Mouse (Mus musculus) forebrain, embryonic 12.5 days (tissue): ENCODE results near the gene Fhl1. TPM values are rescaled to one million over a fixed set of nuclear protein-coding genes. Genes with fewer than 3 reads are reported as not detected.

Experiments
- ATAC-seq: fragments of 200-750 bp; cut with Nextera tagmentation; 2 replicates; pipeline ENCODE4 v1.8.0; 2017; ENCODE audit warnings: moderate TSS enrichment; ENCODE audit not compliant: low FRiP score
- H3K27ac ChIP-seq: fragments of 300-500 bp; sonication (generic); 2 replicates; pipeline ENCODE4 v1.5.1; 2016; ENCODE audit warnings: mild to moderate bottlenecking
- H3K27me3 ChIP-seq: fragments of 300-500 bp; sonication (generic); 2 replicates; pipeline ENCODE4 v1.6.1; 2016; ENCODE audit warnings: mild to moderate bottlenecking
- H3K36me3 ChIP-seq: fragments of 300-500 bp; sonication (generic); replicated peaks from 2 replicates; pipeline ENCODE4 v1.6.1; 2016; ENCODE audit warnings: mild to moderate bottlenecking
- H3K4me1 ChIP-seq: fragments of 300-500 bp; sonication (generic); 2 replicates; pipeline ENCODE4 v1.6.1; 2016
- H3K4me2 ChIP-seq: fragments of 300-500 bp; sonication (generic); 2 replicates; pipeline ENCODE4 v1.6.1; 2016; ENCODE audit warnings: mild to moderate bottlenecking, moderate library complexity
- H3K4me3 ChIP-seq: fragments of 300-500 bp; sonication (generic); replicated peaks from 2 replicates; pipeline ENCODE4 v1.5.1; 2016; ENCODE audit warnings: mild to moderate bottlenecking
- H3K9ac ChIP-seq: fragments of 300-500 bp; sonication (generic); 2 replicates; pipeline ENCODE4 v1.6.1; 2016; ENCODE audit warnings: mild to moderate bottlenecking
- H3K9me3 ChIP-seq: fragments of 300-500 bp; sonication (generic); 2 replicates; pipeline ENCODE4 v1.6.1; 2016
- WGBS: fragments of 180-500 bp; shearing (Covaris S2); methylation state at CpG from one replicate; pipeline ENCODE4 v1.1.7; 2016; 5-methylcytosine and 5-hydroxymethylcytosine counted together
- polyA plus RNA-seq: library from polyadenylated mRNA; unstranded; fragments of >200 nt; fragmentation: Nextera tagmentation; extraction: Ambion mirVana; gene quantifications from 2 replicates; pipeline ENCODE4 v1.2.1, GENCODE M21; 2016

The Fhl1 gene
- polyA plus RNA-seq, 1 experiment from 2014 or later, result 104 TPM

DNA sequence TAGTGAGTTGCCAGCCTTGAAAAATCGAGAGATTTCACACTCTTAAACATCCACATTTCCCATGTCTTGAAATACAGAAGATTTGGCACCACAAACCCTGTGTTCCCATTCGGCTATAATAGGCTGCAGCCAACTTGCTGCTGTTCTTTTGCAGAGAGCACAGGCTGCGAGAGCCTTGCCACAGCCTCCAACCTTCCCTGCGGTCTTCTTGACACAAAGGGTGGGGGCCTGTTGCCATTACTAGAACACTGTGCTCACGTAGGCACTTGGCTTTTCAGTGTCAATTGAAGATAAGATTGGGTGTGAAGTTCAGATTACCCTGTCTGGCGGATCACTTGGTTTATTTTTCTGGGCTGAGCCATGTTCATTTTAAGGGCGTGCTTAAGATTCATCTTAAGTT lies 24.8 kb downstream of the Fhl1 start:
- no peak overlapping the region for H3K4me2 ChIP-seq
- H3K4me3 ChIP-seq, result no peak overlapping the region
- no peak overlapping the region for H3K9ac ChIP-seq
- no peaks in the 10 kb centered on the region for H3K9me3 ChIP-seq
- H3K36me3 ChIP-seq, result no peaks in the 10 kb centered on the region
- no peaks in the 10 kb centered on the region for H3K4me1 ChIP-seq
- H3K27me3 ChIP-seq, result no peaks in the 10 kb centered on the region
- H3K27ac ChIP-seq, result no peak overlapping the region
- ATAC-seq, result no peak
- WGBS, result 81% methylated on average over 7 of the region's 7 CpGs

DNA sequence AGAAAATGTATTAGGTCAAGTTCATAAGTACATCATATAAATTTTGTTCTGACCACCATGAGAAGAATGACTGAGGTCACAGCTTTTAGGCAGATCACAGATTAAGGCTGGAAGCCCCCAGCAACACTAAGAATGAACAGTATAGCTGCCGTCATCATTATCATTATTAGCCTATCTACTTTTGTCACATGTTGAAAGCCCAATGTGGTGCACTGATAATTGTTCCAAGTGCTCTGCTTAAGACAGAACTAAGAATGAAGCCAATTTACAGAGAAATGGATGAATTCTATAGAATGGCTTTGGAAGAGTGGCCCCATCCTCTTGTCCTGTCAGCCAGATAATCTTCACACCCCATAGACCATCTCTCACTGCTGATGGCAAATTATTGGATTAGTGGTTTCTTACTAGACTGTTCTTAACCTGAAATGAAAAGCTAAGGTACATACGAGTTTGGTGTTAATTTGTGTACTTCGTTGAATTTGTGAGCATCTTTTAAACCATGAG lies 28.7 kb downstream of the Fhl1 start:
- Histone ChIP-seq H3K4me2 (no peak overlapping the region), H3K4me1 (no peaks in the 10 kb centered on the region), H3K36me3 (no peaks in the 10 kb centered on the region), H3K4me3 (no peak overlapping the region), H3K27me3 (no peaks in the 10 kb centered on the region), H3K27ac (no peak overlapping the region), H3K9ac (no peak overlapping the region), H3K9me3 (no peaks in the 10 kb centered on the region)
- WGBS, result 85% methylated on average over 3 of the region's 3 CpGs
- no peak for ATAC-seq

DNA sequence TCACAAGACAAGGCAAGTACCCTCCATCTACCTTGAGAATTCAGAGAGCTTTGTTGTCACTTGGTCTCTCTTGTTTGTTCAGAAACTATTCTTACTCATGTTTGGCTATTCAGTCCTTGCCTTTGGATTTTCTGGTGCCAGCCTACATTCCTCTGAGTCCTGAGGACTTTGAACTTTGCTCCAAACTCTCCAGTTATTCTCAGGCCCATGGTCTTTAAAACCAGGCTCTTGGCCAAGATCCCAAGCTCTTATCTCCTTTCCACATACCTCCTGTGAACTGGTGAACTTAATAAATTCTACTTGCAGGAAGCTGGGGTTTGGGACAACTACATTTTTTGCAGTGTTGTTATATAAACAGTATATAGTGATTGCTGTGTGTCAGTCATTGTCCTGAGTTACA lies 38.3 kb downstream of the Fhl1 start:
- H3K4me2 ChIP-seq, result no peak overlapping the region
- no peak for ATAC-seq
- no peak overlapping the region for H3K9ac ChIP-seq
- H3K4me3 ChIP-seq, result no peak overlapping the region
- H3K4me1 ChIP-seq, result no peaks in the 10 kb centered on the region
- no peak overlapping the region for H3K27ac ChIP-seq
- no peaks in the 10 kb centered on the region for H3K9me3 ChIP-seq
- no peaks in the 10 kb centered on the region for H3K36me3 ChIP-seq
- H3K27me3 ChIP-seq, result no peaks in the 10 kb centered on the region

DNA sequence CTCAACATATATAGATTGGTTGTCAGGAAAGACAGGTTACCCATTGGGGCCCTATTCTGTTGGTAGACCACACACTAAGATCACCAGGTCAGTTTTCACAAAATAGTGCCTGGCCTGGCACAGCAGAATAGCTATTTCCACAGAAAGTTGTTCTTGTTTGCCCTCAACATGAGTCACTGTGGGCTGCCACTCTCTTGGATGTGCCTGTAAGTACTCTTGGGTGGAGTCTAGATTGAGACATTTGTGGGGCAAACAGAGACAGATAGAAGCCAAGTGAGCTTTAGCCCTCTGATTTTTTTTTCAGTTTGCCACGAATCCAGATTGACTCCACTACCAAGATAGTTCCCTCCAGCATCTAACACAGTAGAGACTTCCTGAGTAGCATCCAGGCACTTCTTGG lies 40.2 kb downstream of the Fhl1 start:
- Histone ChIP-seq H3K4me3 (no peak overlapping the region), H3K4me2 (no peak overlapping the region), H3K9ac (no peak overlapping the region), H3K9me3 (no peaks in the 10 kb centered on the region), H3K36me3 (no peaks in the 10 kb centered on the region), H3K27me3 (no peaks in the 10 kb centered on the region), H3K27ac (no peak overlapping the region), H3K4me1 (no peaks in the 10 kb centered on the region)
- no peak for ATAC-seq
- WGBS, result 81% methylated on average over 1 of the region's 1 CpGs

DNA sequence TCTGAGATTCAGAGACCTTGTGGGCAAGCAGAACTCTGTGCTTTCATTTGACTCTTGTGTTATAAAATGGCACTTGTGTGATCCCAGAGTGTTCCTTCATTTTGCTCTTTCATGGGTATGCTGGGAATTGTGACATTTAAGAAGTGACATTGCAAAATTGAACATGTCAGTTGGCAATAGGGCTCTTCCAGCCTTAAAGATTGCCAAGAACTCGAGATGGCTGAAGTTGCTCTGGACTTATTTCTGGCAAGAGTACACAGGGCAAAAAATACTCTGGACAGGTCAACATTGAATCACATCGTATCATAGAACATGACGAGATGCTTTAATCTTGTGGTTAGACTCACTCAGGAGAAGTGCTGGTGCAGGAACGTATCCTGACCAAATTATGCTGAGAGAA lies 41.7 kb downstream of the Fhl1 start:
- ATAC-seq, result no peak
- Histone ChIP-seq H3K36me3 (no peaks in the 10 kb centered on the region), H3K9me3 (no peaks in the 10 kb centered on the region), H3K27ac (no peak overlapping the region), H3K4me1 (no peaks in the 10 kb centered on the region), H3K27me3 (no peaks in the 10 kb centered on the region), H3K4me2 (no peak overlapping the region), H3K4me3 (no peak overlapping the region), H3K9ac (no peak overlapping the region)
- WGBS, result 91% methylated on average over 4 of the region's 4 CpGs

DNA sequence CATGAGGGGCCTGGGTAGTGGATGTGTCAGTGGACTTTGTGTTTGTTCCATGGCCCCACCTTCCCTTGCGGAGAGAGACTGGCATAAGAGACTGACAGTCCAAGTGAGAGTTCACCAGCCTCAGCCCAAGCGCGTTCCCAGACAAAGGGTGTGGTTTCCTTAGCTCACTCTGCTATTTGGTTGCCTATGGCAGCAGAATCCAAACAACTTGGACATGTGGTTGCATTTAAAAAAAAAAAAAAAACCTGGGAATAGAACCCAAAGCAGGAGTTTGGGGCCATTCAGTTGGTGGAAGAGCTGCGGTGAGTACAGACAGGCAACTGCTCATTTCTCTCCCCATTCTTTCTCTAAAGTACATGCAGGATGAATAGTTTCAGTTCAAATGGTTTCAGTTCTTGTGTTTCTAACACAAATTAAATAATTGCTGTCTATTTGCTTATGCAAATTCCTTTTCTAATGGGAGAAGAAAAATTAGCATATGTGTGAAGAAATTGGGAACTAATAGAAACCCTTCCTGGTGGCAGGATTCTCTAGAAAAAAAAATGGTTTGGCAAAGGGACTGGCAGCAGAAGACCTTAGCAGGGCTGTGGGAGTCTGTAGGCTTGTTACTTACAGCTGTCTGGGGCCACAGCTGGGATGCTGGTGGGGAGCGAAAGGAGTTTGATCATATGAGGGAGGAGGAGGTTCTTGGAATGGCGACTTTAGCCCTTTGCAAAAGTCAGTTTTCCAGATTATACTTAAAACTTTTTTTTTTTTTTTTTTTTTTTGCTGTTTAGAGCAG lies 54.9 kb downstream of the Fhl1 start:
- H3K27me3 ChIP-seq, result no peaks in the 10 kb centered on the region
- H3K4me1 ChIP-seq, result 0 out of 2 replicates have a peak, but pooled peaks cover 8% of the 10 kb centered on the region
- WGBS, result 49% methylated on average over 6 of the region's 6 CpGs
- ATAC-seq, result peak; percentile 44; the same call in 1 of the 2 replicates
- no peaks in the 10 kb centered on the region for H3K9me3 ChIP-seq
- H3K4me3 ChIP-seq, result no peak overlapping the region
- H3K36me3 ChIP-seq, result peaks cover 8% of the 10 kb centered on the region; the same call in 1 of the 2 replicates
- no peak overlapping the region for H3K9ac ChIP-seq
- H3K4me2 ChIP-seq, result no peak overlapping the region
- H3K27ac ChIP-seq, result no peak overlapping the region

DNA sequence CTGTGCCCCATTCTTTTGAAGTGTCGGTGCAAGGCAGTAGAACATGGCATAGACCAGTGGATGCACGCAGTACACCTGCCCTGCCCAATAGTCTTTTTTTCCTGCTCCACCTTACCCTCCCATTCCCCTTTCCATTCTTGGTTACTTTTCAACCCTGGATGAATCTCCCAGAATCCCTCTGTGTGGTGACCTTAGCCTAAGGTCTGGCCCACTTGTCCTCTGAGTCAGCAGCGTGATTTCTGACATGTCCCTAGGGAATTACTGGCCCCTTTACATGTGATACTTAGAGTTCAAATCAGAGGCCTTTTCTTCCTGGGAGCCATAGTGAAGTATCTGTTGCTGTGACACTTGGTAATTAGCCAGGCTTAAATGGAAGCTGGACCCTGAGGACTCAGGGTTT lies 55.9 kb downstream of the Fhl1 start:
- Histone ChIP-seq H3K4me1 (0 out of 2 replicates have a peak, but pooled peaks cover 8% of the 10 kb centered on the region), H3K9me3 (no peaks in the 10 kb centered on the region), H3K4me3 (no peak overlapping the region), H3K4me2 (no peak overlapping the region), H3K27me3 (no peaks in the 10 kb centered on the region), H3K9ac (no peak overlapping the region), H3K27ac (no peak overlapping the region), H3K36me3 (peaks cover 8% of the 10 kb centered on the region; the same call in 1 of the 2 replicates)
- no peak for ATAC-seq
- 86% methylated on average over 3 of the region's 3 CpGs for WGBS

DNA sequence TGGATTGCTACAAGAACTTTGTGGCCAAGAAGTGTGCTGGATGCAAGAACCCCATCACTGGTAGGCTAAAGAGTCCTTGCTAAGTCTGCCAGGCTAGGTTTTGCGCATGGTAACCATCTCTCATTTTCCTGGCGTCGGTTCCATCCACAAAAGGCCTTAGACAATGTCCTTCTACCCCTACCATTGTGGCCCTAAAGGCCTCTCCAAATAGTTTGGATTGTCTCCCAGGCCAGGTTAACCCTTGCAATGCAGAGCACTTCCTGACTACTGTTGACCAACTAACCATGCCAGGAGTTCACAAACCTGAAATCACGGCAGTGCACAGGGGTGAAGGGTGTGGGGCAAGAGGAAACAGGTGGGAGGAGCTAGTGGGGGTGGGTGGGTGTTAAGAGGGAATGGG lies 59.0 kb downstream of the Fhl1 start:
- no peaks in the 10 kb centered on the region for H3K9me3 ChIP-seq
- WGBS, result 85% methylated on average over 4 of the region's 4 CpGs
- no peak overlapping the region for H3K27ac ChIP-seq
- no peak for ATAC-seq
- no peak overlapping the region for H3K4me2 ChIP-seq
- peaks cover 11% of the 10 kb centered on the region; the same call in 1 of the 2 replicates for H3K36me3 ChIP-seq
- no peak overlapping the region for H3K4me3 ChIP-seq
- H3K9ac ChIP-seq, result no peak overlapping the region
- 0 out of 2 replicates have a peak, but pooled peaks cover 8% of the 10 kb centered on the region for H3K4me1 ChIP-seq
- no peaks in the 10 kb centered on the region for H3K27me3 ChIP-seq

DNA sequence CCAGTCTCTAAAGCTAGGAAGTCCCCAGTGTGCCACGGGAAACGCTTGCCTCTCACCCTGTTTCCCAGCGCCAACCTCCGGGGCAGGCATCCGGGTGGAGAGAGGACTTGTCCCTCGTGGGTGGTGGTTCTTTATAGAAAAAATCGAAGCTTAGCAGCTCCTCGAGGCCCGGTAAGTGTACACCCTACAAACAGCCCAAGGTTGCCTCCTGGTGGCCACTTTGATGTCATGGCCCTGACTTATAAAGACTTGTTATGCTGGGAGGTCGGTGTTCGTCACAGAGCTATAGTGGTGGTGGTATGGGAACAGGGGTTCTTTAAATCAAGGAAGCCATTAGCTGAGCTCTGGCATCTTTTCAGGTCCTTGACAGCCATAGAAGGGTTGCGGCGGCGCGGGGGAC lies 59.7 kb downstream of the Fhl1 start:
- Histone ChIP-seq H3K4me2 (no peak overlapping the region), H3K36me3 (peaks cover 11% of the 10 kb centered on the region; the same call in 1 of the 2 replicates), H3K4me1 (0 out of 2 replicates have a peak, but pooled peaks cover 2% of the 10 kb centered on the region), H3K27me3 (no peaks in the 10 kb centered on the region), H3K9ac (no peak overlapping the region), H3K4me3 (no peak overlapping the region), H3K27ac (no peak overlapping the region), H3K9me3 (no peaks in the 10 kb centered on the region)
- 0 out of 2 replicates have a peak, but pooled peaks have one; percentile 49 for ATAC-seq
- WGBS, result 58% methylated on average over 15 of the region's 15 CpGs

DNA sequence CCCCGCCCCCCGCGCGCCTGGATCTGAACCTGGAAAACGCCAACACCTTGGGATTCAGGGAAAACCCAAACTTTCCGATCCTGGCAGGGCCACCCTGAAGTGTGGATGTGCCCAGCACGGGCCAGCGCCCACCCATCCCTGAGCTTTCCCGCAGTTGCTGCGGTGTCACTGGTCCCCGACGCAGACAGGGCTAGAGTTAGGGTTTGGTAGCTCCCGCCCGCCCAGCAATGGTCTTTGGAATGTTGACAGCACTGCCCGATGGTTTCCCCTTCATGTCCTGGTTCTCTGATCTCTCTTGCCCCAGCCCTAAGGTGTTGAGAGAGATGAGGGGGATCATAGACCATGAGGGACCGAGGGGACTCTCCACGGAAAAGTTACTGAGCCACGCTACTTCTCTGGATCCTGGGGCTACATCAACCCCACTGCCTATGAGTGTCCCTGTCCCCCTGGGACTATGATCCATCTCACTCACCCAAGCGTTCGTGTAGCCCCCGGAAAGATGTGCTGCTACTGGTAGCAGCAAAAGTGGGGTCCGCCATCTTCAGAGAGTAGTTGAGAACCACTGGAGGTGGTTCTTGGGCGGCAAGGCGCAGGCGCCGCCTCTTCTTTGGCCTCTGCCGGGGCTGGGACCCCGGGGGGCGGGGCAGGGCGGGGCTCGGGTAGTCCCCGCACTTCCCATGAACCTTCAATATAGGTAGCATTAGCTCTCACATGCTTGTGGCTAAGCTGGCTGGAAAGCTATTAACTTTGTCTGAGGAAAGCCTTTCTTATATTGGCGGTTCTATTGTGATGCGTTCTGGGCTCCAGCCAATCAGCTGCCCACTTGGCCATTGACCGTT lies 90.4 kb downstream of the Fhl1 start, which contains the start of gene Map7d3:
TSS of gene Map7d3 (minus strand) at position 562 of the 839 bp plus-strand sequence.
- H3K27ac ChIP-seq, result no peak within 1 kb of the TSS

DNA sequence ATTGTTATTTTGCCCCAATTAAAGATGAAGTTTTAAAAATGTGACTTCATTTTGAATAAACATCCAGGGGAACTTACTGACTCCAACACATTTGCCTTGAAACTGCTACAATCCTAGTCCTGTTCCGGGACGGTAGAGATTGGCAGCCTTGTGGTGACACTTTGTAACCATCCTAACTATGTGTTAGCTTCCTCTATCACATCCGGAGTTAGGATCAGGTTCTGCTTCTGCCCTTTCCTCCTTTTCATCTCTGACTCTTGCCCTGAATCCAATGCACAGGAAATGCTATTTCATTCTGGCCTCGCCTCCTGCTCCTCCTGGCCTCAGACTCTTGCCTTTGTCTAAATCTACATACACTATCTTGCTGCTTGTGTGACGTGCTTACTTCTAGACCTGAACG lies 95.9 kb downstream of the Fhl1 start:
- WGBS, result 81% methylated on average over 6 of the region's 6 CpGs
- Histone ChIP-seq H3K9ac (no peak overlapping the region), H3K27ac (no peak overlapping the region), H3K4me1 (no peaks in the 10 kb centered on the region), H3K9me3 (no peaks in the 10 kb centered on the region), H3K27me3 (no peaks in the 10 kb centered on the region), H3K4me3 (no peak overlapping the region), H3K4me2 (no peak overlapping the region), H3K36me3 (no peaks in the 10 kb centered on the region)
- ATAC-seq, result no peak

More for the DNA sequence above, 90.4 kb downstream of the Fhl1 start, which contains the start of gene Map7d3:
- H3K9ac ChIP-seq, result peak within 1 kb of the TSS; percentile 40; the same call in 1 of the 2 replicates
- ATAC-seq, result peak; percentile 55; the same call in 1 of the 2 replicates
- WGBS, result 20% methylated on average over 35 of the region's 35 CpGs
- peak within 1 kb of the TSS; percentile 64 for H3K4me2 ChIP-seq
- no peaks in the 10 kb centered on the region for H3K36me3 ChIP-seq
- no peaks in the 10 kb centered on the region for H3K9me3 ChIP-seq
- H3K27me3 ChIP-seq, result no peaks in the 10 kb centered on the region
- H3K4me3 ChIP-seq, result peak within 1 kb of the TSS; percentile 42
- no peaks in the 10 kb centered on the region for H3K4me1 ChIP-seq

DNA sequence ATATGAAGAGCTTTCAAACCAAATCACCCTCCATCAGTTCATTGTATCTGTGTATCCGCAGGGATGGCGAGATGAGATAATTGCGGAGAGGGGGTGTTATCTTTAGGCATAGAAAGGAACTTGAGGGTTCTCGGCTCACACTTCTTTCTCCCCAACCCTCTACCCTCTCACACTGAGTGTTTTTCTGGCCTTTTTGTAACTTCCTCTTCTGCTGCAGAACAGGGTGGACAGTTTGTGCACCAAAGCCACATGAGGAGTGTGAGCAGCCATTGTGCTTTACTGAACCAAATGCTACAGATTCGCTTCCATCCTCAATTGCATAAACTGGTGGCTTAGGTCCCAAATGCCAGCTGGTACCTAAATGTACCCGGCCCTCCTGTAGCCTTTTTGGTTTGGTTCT lies 104.3 kb downstream of the Fhl1 start:
- Histone ChIP-seq H3K27ac (no peak overlapping the region), H3K27me3 (no peaks in the 10 kb centered on the region), H3K4me2 (no peak overlapping the region), H3K9me3 (no peaks in the 10 kb centered on the region), H3K4me3 (no peak overlapping the region), H3K9ac (no peak overlapping the region), H3K4me1 (no peaks in the 10 kb centered on the region), H3K36me3 (no peaks in the 10 kb centered on the region)
- WGBS, result 86% methylated on average over 6 of the region's 6 CpGs
- no peak for ATAC-seq
